23 mouse cellular contexts compared by ENCODE assay signal in genomic region chr2:26264646-26265045, GRCm38 (mm10). TPM values are rescaled to one million over a fixed set of nuclear protein-coding genes. Genes with fewer than 3 reads are reported as not detected.
DNase-seq lines count a peak whose midpoint lies in the region; ATAC-seq and TF ChIP-seq lines count a peak whose summit lies in the region.
"Had no signal": no experiment of that assay in that cellular context is flagged by ENCODE, and none has a peak within 500 bp of the region (broad histone marks: within the 10 kb centered on the region; RNA-seq: fewer than 3 reads in every experiment).

No protein-coding gene starts in this region.

- TF ChIP-seq CTCF in liver, postnatal 0 days (IDR thresholded peaks at IDR 0.05; ENCODE audit: low read depth), result no peak

- 0 out of 2 replicates have a peak, but pooled peaks have one; percentile 8 for ATAC-seq in limb, embryonic 14.5 days (ENCODE audit: low FRiP score, low read depth)
- peak; percentile 78 for ATAC-seq in intestine, embryonic 16.5 days
- no peak for ATAC-seq in liver, postnatal 0 days
- ATAC-seq: forebrain, embryonic 14.5 days; forebrain, embryonic 16.5 days had no signal

- no peak overlapping the region for H3K9ac ChIP-seq in limb, embryonic 14.5 days (ENCODE audit: low read depth, low read length, severe bottlenecking)
- H3K9ac ChIP-seq in intestine, embryonic 16.5 days (ENCODE audit: low read depth, low read length), result no peak overlapping the region
- H3K9ac ChIP-seq in liver, postnatal 0 days (replicated peaks), result no peak overlapping the region
- H3K9ac ChIP-seq: embryonic facial prominence, embryonic 12.5 days; forebrain, embryonic 12.5 days had no signal

- no peak overlapping the region for H3K4me3 ChIP-seq in limb, embryonic 14.5 days (replicated peaks; ENCODE audit: low read length)
- no peak overlapping the region for H3K4me3 ChIP-seq in limb, embryonic 10.5 days
- no peak overlapping the region for H3K4me3 ChIP-seq in intestine, embryonic 16.5 days (ENCODE audit: low read length)
- no peak overlapping the region for H3K4me3 ChIP-seq in liver, postnatal 0 days (ENCODE audit: low read depth, low read length)
- H3K4me3 ChIP-seq: embryonic facial prominence, embryonic 12.5 days; erythroblast, embryonic 14.5 days; forebrain, embryonic 10.5 days; forebrain, embryonic 12.5 days had no signal

- H3K4me1 ChIP-seq in limb, embryonic 14.5 days (ENCODE audit: control insufficient read depth, insufficient read depth, low read length), result peaks cover 17% of the 10 kb centered on the region
- H3K4me1 ChIP-seq in limb, embryonic 10.5 days, result peaks cover 6% of the 10 kb centered on the region
- peaks cover 14% of the 10 kb centered on the region for H3K4me1 ChIP-seq in intestine, embryonic 16.5 days (ENCODE audit: control insufficient read depth, insufficient read depth, low read length)
- no peaks in the 10 kb centered on the region for H3K4me1 ChIP-seq in liver, postnatal 0 days (ENCODE audit: insufficient read depth)
- H3K4me1 ChIP-seq: forebrain, embryonic 12.5 days had no signal

- 48% methylated on average over 4 of the region's 4 CpGs for WGBS in limb, embryonic 14.5 days
- 77% methylated on average over 4 of the region's 4 CpGs for WGBS in limb, embryonic 10.5 days
- 53% methylated on average over 4 of the region's 4 CpGs for WGBS in intestine, embryonic 16.5 days
- 17% methylated on average over 4 of the region's 4 CpGs for WGBS in large intestine, adult 2 months
- 62% methylated on average over 4 of the region's 4 CpGs for WGBS in liver, postnatal 0 days (ENCODE audit: insufficient replicate concordance)

- H3K27me3 ChIP-seq in limb, embryonic 14.5 days (ENCODE audit: control insufficient read depth, insufficient read depth, low read length), result no peaks in the 10 kb centered on the region
- H3K27me3 ChIP-seq in limb, embryonic 10.5 days (ENCODE audit: low read depth, poor library complexity, severe bottlenecking), result no peaks in the 10 kb centered on the region
- no peaks in the 10 kb centered on the region for H3K27me3 ChIP-seq in intestine, embryonic 16.5 days (replicated peaks; ENCODE audit: control insufficient read depth, insufficient read depth, low read length)
- H3K27me3 ChIP-seq in liver, postnatal 0 days (ENCODE audit: insufficient read depth, low read length), result 0 out of 2 replicates have a peak, but pooled peaks cover 3% of the 10 kb centered on the region
- H3K27me3 ChIP-seq: embryonic facial prominence, embryonic 12.5 days; forebrain, embryonic 12.5 days had no signal

- no peaks in the 10 kb centered on the region for H3K36me3 ChIP-seq in limb, embryonic 14.5 days (ENCODE audit: control insufficient read depth, insufficient read depth, low read length)
- no peaks in the 10 kb centered on the region for H3K36me3 ChIP-seq in limb, embryonic 10.5 days
- H3K36me3 ChIP-seq in intestine, embryonic 16.5 days (ENCODE audit: control insufficient read depth, insufficient read depth, low read length), result no peaks in the 10 kb centered on the region
- H3K36me3 ChIP-seq in liver, postnatal 0 days (replicated peaks; ENCODE audit: insufficient read depth, low read length), result no peaks in the 10 kb centered on the region
- H3K36me3 ChIP-seq: embryonic facial prominence, embryonic 12.5 days; forebrain, embryonic 10.5 days; forebrain, embryonic 12.5 days had no signal

- no peaks in the 10 kb centered on the region for H3K9me3 ChIP-seq in limb, embryonic 14.5 days (ENCODE audit: control insufficient read depth, low read length)
- no peaks in the 10 kb centered on the region for H3K9me3 ChIP-seq in limb, embryonic 10.5 days (replicated peaks)
- no peaks in the 10 kb centered on the region for H3K9me3 ChIP-seq in intestine, embryonic 16.5 days (ENCODE audit: control insufficient read depth, low read length)
- no peaks in the 10 kb centered on the region for H3K9me3 ChIP-seq in liver, postnatal 0 days (ENCODE audit: low read length)
- H3K9me3 ChIP-seq: embryonic facial prominence, embryonic 12.5 days; forebrain, embryonic 10.5 days; forebrain, embryonic 12.5 days had no signal

- no peak overlapping the region for H3K4me2 ChIP-seq in limb, embryonic 14.5 days (replicated peaks; ENCODE audit: low read depth, low read length, severe bottlenecking)
- no peak overlapping the region for H3K4me2 ChIP-seq in intestine, embryonic 16.5 days (ENCODE audit: low read depth, low read length)
- H3K4me2 ChIP-seq in liver, postnatal 0 days (ENCODE audit: low read depth, low read length), result no peak overlapping the region
- H3K4me2 ChIP-seq: embryonic facial prominence, embryonic 12.5 days; forebrain, embryonic 12.5 days had no signal

- H3K27ac ChIP-seq in limb, embryonic 14.5 days (replicated peaks; ENCODE audit: low read depth, low read length), result no peak overlapping the region
- H3K27ac ChIP-seq in limb, embryonic 10.5 days, result no peak overlapping the region
- H3K27ac ChIP-seq in intestine, embryonic 16.5 days (ENCODE audit: low read length), result peak overlapping the region; percentile 65
- H3K27ac ChIP-seq in liver, postnatal 0 days (ENCODE audit: low read depth), result no peak overlapping the region
- H3K27ac ChIP-seq: embryonic facial prominence, embryonic 12.5 days; forebrain, embryonic 10.5 days; forebrain, embryonic 12.5 days had no signal

- TF ChIP-seq EP300 in liver, postnatal 0 days (IDR thresholded peaks at IDR 0.05; ENCODE audit: low read depth), result no peak

- DNase-seq in limb, embryonic 14.5 days (ENCODE audit: low spot score), result no peak
- no peak for DNase-seq in limb, embryonic 10.5 days (ENCODE audit: low spot score)
- peak; percentile 39 for DNase-seq in large intestine, adult 2 months (ENCODE audit: low read depth, low spot score)
- DNase-seq in liver, postnatal 0 days, result no peak
- DNase-seq in left cerebral cortex, adult 11 months (ENCODE audit: low spot score), result no peak
- DNase-seq in lung, postnatal 14 days, result no peak
- DNase-seq: adrenal gland, adult 2 months; adrenal gland, postnatal 25 days; cerebellum, adult 11 months; cerebellum, adult 18-20 months; cerebellum, adult 8-10 months; cerebellum, adult 9-11 months; cerebellum, postnatal 14 days; cerebellum, postnatal 36 days; embryo, embryonic 11 days had no signal

- no peak for TF ChIP-seq POLR2A in limb, embryonic 14.5 days (IDR thresholded peaks at IDR 0.05; ENCODE audit: borderline replicate concordance, extremely low read depth, insufficient read depth, insufficient read length)

RNA-seq across cellular contexts. Expression of gene Qsox2, which starts 27.3 kb away (rescaled TPM):
- 22.4 and 25.3 TPM in 2 replicates for polyA plus RNA-seq in limb, embryonic 14.5 days (2012; rRNA removed)
- 16.1 and 18.0 TPM in 2 replicates for polyA plus RNA-seq in limb, embryonic 14.5 days (2014; fragmentation: Nextera tagmentation; extraction: Ambion mirVana)
- polyA plus RNA-seq in limb, embryonic 10.5 days (2016; fragmentation: Nextera tagmentation; extraction: Ambion mirVana), result 14.7 and 16.1 TPM in 2 replicates
- 23.8 and 25.1 TPM in 2 replicates for polyA plus RNA-seq in intestine, embryonic 16.5 days (2015; fragmentation: Nextera tagmentation; extraction: Ambion mirVana)
- 11.6 and 14.0 TPM in 2 replicates for polyA plus RNA-seq in large intestine, adult 2 months (2012; rRNA removed)
- polyA plus RNA-seq in liver, postnatal 0 days (2015; fragmentation: Nextera tagmentation; extraction: Ambion mirVana), result 3.7 and 4.1 TPM in 2 replicates

RNA-seq across cellular contexts. Expression of gene Ccdc187, which starts 29.7 kb away (rescaled TPM):
- 0.26 and 0.32 TPM in 2 replicates for polyA plus RNA-seq in limb, embryonic 14.5 days (2012; rRNA removed)
- 0.03 and 0.06 TPM in 2 replicates for polyA plus RNA-seq in limb, embryonic 14.5 days (2014; fragmentation: Nextera tagmentation; extraction: Ambion mirVana)
- polyA plus RNA-seq in limb, embryonic 10.5 days (2016; fragmentation: Nextera tagmentation; extraction: Ambion mirVana), result 0.01 TPM in 1 of 2 replicates, not detected in the other
- 0.26 and 0.27 TPM in 2 replicates for polyA plus RNA-seq in intestine, embryonic 16.5 days (2015; fragmentation: Nextera tagmentation; extraction: Ambion mirVana)
- 0.32 and 0.37 TPM in 2 replicates for polyA plus RNA-seq in large intestine, adult 2 months (2012; rRNA removed)
- 0.01 TPM in 1 of 2 replicates, not detected in the other for polyA plus RNA-seq in liver, postnatal 0 days (2015; fragmentation: Nextera tagmentation; extraction: Ambion mirVana)
- polyA plus RNA-seq: C2C12 had no signal

RNA-seq across cellular contexts. Expression of gene Gpsm1, which starts 50.7 kb away (rescaled TPM):
- 78.4 and 103 TPM in 2 replicates for polyA plus RNA-seq in limb, embryonic 14.5 days (2012; rRNA removed)
- polyA plus RNA-seq in limb, embryonic 14.5 days (2014; fragmentation: Nextera tagmentation; extraction: Ambion mirVana), result 31.0 and 37.6 TPM in 2 replicates
- 83.6 and 91.4 TPM in 2 replicates for polyA plus RNA-seq in limb, embryonic 10.5 days (2016; fragmentation: Nextera tagmentation; extraction: Ambion mirVana)
- 22.6 and 23.2 TPM in 2 replicates for polyA plus RNA-seq in intestine, embryonic 16.5 days (2015; fragmentation: Nextera tagmentation; extraction: Ambion mirVana)
- polyA plus RNA-seq in large intestine, adult 2 months (2012; rRNA removed), result 7.2 and 7.3 TPM in 2 replicates
- 1.9 TPM in 2 replicates for polyA plus RNA-seq in liver, postnatal 0 days (2015; fragmentation: Nextera tagmentation; extraction: Ambion mirVana)

RNA-seq across cellular contexts. Expression of gene Lhx3, which starts 56.6 kb away (rescaled TPM):
- 0.03 TPM in 2 replicates for polyA plus RNA-seq in limb, embryonic 14.5 days (2012; rRNA removed)
- not detected in 2 replicates for polyA plus RNA-seq in limb, embryonic 14.5 days (2014; fragmentation: Nextera tagmentation; extraction: Ambion mirVana)
- 0.18 TPM in 1 of 2 replicates, not detected in the other for polyA plus RNA-seq in limb, embryonic 10.5 days (2016; fragmentation: Nextera tagmentation; extraction: Ambion mirVana)
- 0.09 TPM in 1 of 2 replicates, not detected in the other for polyA plus RNA-seq in intestine, embryonic 16.5 days (2015; fragmentation: Nextera tagmentation; extraction: Ambion mirVana)
- 0.10 TPM in 1 of 2 replicates, not detected in the other for polyA plus RNA-seq in large intestine, adult 2 months (2012; rRNA removed)
- polyA plus RNA-seq in liver, postnatal 0 days (2015; fragmentation: Nextera tagmentation; extraction: Ambion mirVana), result not detected in 2 replicates
- polyA plus RNA-seq: C2C12; erythroblast, embryonic 14.5 days; forebrain, embryonic 12.5 days; forebrain, embryonic 14.5 days; forebrain, embryonic 16.5 days had no signal
